Mouse (Mus musculus): ENCODE results near the gene Hcn3.

Gene Hcn3

DNA sequence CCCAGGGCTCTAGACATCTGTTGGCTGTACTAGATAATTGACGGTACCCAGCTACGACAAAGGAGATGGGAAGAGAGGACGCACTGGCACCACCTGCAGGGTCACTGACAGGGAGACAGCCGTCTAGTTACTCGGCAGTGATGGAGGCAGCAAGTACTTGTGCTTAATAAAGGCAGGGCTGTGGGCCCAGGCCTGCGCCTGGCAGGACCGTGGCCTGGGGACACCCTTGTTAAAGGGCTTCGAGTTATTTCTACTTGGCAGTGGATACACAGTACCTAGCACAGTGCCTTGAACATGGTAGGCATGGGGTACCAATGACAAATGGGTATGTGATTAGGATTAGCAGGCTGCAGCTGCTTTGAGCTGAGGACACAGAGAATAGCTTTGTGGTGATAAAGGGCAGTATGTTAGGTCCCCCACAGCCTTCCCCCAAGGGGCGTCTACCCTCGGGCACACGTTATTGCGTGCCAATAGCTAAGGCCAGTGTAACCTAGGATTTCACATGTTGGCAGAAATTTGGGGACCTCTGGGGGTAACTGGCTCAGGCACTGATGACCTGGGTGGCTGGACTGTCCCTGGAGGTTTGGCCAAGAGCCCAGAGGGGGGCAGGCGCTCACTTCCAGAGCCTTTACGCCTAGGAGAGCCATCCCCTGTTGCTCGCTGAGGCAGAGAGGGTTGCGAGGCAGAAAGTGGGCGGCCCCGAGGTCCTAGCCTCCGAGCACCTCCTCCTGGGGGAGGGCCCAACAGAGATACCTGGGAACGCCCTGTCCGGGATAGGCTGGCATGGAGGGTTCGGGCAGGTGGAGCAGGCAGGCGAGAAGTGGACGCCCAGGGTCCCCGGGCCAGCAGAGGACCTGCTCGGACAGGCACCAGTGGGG lies 12.7 kb downstream of the Hcn3 start:
- no peak for DNase-seq (ENCODE audit: low spot score)

DNA sequence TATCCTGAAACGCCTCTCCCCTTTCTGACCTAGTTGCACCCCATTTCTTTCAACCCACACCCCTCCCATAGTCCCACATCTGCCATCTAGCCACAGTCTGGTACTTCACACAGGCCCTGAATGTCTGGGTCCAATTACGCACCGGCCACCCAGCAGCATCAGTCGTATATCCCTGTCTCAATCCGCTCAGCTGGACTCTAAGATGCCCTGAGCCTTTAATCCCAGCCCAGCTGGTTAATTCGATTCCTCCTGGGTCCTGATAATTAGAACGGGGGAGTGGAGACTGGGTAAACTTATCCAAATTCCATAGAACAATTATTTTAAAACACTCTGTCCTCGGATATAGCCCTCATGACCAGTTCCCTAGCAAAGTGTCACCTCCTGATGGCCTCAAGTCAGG lies 14.4 kb downstream of the Hcn3 start:
- no peak for DNase-seq (ENCODE audit: low spot score)

DNA sequence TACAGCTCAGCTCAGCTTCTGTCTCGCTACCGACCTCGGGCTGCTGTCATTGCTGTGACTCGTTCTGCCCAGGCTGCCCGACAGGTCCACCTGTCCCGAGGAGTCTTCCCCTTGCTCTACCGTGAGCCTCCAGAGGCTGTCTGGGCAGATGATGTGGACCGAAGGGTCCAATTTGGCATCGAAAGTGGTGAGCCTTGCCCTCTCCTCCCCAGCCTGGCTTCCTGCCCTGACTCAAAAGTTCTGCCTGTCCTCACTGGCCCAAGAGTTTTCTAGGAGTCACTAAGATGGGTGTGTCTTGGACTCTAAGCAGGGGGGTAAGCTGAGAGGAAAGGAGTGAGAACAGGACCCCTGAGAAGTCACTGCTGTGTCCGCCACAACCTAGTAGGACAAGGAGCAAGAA lies 15.2 kb downstream of the Hcn3 start:
- DNase-seq (ENCODE audit: low spot score): no peak

DNA sequence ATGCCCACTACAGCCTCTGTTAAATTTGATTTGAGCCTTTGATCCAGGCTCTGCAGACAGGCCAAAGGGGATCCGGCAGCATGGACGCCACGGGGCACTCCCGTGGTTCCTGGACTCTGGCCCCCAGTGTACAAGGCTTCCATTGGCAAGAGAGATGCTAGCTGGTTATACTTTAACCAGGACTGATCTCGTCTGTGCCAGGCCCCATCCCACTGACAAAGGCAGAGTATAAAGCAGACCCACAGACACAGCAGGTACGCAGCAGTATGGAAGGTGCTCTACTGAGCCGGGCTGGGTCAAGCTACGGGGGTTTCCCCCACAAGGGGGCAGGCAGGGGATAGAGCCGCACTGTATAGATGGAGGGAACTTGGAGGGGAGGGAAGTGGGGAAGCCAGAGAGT lies 23.6 kb downstream of the Hcn3 start:
- no peak for DNase-seq (ENCODE audit: low spot score)

DNA sequence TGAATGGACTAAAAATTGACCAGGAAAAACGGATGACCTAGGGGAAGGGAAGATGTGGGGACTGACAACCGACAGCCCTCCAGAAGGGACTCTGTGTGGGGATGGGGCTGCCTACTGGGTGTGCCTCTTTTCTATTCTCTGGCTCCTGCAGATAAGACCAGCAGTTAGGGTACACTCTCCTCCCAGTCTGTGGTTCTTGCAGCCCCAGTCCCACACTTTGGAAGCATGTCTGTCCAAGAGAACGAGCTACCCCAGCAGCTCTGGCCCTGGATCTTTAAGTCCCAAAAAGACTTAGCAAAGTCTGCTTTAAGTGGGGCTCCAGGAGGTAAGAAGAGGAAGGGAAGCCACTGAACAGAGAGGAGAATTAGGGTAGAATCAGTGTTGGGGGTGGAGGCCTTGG lies 24.0 kb downstream of the Hcn3 start, which contains the start of gene Pklr:
TSS of gene Pklr (plus strand) at position 185 of the 400 bp plus-strand sequence.
- no peak for DNase-seq (ENCODE audit: low spot score)

DNA sequence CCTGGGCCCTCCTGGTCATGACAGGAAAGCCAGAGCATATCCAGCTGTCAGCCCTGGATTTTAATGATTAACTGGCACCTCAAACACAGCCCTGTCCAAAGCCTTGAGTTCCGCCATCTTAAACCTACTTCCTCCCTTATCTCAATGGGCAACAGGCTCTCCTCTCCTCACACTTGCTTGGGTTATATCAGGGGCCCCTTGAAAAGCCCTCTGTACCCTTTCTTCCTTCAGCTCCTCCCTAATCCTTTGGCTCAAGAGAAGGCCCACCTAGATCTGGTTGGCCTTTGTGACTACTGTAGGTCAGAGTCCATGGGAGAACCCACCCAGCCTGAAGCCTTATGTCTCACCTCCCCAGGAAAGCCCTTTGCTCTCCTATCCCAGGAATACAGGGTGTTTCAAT lies 26.2 kb downstream of the Hcn3 start:
- DNase-seq (ENCODE audit: low spot score): no peak

DNA sequence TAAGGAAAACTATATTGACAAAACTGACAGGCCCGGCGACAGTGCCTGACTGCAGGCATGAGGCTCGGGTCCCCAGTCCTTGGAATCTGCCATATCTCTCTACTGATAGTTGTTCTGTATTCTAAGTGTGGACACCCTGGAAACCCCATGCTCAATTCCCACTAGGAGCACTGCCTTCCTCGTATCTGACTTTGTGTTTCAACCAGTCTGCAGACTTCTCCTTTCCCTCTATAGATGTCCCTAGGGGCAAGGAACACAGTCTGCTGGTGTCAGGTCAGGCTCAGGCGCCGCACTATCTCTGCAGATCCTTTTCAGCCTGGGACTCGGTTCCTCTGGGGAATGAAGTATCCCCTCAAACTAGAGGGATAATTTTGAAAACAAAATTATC lies 26.9 kb downstream of the Hcn3 start:
- DNase-seq (ENCODE audit: low spot score): no peak

DNA sequence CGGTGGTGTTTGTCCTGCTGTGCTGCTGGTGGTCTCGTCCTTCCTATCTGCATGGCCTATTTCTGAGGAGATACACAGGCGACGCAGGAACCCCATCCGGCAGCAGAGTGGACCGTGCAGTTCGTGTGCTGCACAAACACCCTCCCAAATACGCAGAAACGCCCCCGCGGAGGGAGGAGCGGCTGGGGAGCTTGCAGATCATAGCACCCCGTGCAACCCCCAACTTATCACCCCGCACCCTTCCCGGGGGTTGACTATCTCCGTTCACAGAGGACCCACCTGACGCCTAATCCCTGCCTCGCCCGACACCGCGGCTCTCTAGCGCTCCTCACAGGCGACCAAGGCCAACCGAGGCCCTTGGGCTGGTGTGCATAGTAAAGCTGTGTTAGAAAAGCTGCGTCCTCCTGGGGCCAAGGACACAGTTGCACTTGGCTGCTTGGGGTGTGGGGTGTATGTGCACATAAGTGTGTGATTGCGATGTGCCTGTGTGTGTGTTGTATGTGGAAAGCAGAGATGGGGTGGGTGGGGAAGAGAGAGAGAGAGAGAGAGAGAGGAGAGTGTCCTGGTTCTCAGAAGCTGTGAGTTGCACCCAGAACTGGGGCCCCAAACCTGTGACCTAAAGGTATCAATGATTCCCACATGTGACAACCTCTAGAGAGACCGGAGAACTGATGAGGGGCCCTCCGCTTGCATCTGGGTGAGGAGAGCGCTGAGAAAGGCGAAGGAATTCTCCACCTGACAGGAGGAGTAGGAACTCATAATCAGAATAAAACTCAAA lies 27.5 kb downstream of the Hcn3 start:
- DNase-seq (ENCODE audit: low spot score): no peak

DNA sequence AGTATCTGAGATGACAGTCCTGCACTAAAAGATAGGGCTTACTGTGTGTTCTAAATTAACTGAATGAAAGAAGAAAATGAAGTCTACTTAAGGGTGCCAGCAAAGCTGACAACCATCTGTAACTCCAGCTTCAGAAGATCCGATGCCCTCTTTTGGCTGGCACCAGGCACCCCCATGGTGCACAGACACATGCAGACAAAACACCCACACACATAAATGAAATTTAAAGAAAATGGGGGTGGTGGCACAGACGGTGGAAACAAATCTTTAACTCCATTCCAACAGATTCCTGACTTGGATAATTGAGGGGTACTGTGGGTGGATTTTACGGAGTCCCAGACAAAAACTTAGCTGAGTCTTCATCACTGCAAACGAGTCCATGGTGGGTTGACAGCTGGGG lies 28.2 kb downstream of the Hcn3 start:
- DNase-seq (ENCODE audit: low spot score): no peak

DNA sequence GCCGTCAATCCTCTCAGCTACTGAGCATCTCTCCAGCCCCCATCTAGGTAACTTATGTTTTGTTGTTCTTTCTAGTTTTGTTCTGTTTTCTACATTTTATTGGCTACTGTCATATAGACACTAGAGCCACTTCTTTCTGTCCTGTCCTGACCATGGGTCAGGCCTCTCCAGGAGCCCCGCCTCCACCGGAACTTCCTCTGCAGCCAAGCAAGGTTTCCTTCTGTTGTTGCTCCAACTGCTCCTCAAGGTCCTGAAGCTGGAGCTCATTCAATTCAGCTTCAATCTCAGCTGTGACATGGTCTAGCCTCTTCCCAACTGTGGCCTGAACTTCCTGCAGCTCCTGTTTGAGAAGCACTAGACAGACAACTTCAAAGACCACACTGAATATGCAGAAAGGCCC lies 30.1 kb downstream of the Hcn3 start:
- DNase-seq (ENCODE audit: low spot score): no peak

DNA sequence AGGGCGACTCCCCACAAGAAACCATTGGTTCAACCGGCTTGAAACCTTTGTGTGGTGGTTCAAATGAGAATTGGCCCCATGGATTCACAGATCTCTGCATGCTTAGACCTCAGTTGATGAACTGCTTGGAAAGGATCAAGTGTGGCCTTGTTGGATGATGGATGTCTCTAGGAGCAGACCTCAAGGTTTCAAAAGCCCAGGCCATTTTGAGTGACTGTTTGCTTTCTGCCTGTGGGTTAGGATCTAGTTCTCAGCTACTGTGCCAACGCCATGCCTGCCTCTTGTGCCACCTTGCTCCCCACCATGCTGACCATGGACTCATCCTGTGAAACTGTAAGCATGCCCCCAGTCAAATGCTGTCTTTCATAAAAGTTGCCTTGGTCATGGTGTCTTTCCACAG lies 34.0 kb downstream of the Hcn3 start:
- no peak for DNase-seq (ENCODE audit: low spot score)

DNA sequence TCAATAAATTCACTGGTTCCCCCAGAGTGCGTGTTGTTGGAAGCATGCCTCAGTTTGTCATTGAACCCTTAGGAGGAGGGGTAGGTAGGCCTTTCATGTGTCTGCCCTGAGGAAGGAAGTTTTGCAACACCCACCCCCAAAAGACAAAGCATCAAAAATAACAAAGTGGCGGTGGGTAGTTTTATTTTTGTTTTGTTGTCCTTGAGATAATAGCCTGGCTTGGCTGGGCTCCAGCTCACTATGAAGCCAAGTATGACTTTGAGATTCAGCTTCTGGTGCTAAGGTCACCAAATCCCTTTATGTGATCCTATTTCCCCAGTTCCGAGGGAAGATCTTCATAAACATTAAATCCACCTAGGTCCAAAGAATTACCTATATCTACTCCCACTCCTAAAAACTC lies 35.8 kb downstream of the Hcn3 start:
- DNase-seq (ENCODE audit: low spot score): no peak

DNA sequence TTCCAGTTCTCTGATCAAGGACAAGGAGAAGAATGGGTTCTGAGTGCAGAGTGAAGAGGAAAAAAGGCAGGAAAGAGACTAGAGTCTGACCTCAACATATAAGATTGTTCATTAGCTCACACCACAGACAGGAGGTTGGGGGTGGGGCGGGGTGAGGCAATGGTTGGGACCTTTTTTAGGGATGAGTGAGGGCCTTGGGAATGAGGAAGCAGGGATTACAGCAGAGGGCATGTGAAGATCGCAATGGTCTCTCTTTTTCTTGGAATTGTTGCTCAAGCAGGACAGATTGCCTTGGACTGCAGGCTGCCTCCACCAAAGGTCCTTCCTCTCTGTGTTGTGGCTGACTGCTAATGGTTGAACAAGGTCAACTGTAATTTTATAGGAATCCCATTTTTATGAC lies 36.7 kb downstream of the Hcn3 start:
- no peak for DNase-seq (ENCODE audit: low spot score)

DNA sequence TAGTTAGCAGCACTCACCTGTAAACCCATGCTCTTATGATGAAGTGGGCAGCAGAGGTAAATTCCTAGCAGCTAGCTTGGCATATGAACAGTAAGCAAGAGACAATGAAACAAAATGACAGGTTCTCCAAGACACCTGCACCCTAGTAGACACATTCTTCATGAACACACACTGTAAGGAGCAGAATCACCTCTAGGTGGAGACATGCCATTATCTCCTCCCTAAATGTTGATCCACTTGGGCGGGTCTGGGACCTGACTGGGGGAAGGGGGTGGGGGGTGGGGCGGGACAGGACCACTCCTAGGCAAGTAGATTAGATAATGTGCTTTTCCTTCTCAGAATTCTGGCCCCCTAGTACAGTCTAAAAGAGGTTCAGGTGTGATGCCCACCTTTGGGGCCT lies 44.5 kb downstream of the Hcn3 start:
- DNase-seq (ENCODE audit: low spot score): no peak

DNA sequence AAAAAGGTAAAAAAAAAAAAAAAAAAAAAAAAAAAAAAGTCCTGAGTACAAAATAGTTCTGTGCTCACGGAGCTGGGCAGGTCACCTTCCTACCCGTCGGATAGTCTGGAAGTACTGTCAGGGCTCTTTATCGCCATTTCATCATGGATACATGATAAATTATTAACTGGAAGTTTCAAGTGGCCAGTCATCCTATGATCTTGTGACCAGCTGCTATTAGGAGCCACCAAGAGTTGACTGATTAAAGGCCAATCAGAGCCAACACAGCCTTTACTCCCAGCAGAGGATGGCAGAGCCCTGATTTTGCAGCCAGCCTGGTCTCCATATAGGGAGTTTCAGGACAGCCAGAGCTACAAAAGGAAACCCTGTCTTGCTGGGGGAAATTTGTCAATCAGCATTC lies 46.9 kb downstream of the Hcn3 start:
- no peak for DNase-seq (ENCODE audit: low spot score)

DNA sequence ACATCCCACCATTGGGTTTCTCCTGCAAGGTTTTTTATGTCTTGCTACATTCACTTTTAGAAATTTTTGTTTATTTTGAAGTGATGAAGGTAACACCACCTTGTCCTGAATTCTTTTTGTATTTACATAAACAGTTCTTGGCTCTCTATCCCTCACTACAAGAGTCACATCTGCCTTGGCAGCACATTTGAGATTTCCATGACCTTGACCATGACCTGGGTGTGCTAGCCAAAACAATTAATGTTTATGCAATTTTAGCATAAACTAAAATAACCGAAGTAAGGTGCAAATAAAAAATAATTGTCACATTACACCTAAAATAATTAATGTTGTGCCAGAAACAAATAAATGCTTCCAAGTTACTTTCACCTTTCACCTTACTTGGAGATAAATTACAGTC lies 51.9 kb downstream of the Hcn3 start:
- DNase-seq (ENCODE audit: low spot score): no peak

DNA sequence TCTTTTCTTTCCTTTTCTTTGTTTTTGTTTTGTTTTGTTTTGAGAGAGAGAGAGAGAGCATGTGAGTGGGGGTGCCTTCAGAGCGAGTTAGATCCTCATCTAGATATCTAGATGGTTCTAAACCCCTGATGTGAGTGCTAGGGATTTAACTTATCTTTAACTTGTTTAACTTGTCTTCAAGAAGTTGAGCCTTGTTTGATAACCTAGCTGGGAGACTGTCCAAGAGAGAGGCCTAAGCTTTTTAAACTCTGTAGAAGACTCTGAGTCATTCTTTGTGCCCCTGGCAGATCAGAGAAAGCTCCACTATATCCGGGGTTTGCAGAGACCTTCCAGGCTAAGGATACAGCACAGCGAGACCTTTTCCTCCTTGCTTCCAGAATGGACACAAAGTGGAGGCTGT lies 52.5 kb downstream of the Hcn3 start:
- no peak for DNase-seq (ENCODE audit: low spot score)

DNA sequence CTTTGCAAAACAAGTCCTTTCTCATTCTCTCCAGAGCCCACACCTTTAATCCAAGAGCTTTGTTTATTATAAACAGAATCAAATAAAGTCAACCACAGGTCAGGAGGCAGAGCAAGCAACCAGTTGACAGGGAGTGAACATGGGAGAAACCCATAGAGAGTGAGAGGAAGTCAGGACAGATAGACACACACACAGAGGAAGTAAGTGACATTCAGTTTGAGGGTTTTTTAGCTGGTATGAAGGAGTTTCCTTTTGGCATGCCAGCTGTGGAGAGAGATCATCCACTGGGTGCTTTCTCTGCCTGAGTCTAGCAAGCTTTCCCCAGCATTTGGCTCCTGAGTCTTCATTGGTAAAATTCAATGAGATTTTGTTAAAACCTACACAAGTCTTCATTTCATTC lies 53.1 kb downstream of the Hcn3 start:
- DNase-seq (ENCODE audit: low spot score): no peak

DNA sequence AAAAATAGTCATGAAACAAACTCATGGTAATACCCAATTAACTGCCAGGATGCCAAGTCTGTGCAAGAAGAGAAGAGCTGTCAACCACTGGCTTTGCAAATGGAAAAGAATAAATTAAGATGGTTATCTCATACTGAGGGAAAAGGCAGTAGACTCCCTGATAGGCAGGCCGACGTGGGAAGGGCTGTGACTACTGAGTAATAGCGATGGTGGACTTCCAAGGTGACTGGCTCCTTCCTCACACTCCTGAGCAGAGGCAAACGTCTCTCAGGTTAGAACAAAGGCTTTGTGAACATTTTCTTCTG lies 56.8 kb downstream of the Hcn3 start:
- no peak for DNase-seq (ENCODE audit: low spot score)

DNA sequence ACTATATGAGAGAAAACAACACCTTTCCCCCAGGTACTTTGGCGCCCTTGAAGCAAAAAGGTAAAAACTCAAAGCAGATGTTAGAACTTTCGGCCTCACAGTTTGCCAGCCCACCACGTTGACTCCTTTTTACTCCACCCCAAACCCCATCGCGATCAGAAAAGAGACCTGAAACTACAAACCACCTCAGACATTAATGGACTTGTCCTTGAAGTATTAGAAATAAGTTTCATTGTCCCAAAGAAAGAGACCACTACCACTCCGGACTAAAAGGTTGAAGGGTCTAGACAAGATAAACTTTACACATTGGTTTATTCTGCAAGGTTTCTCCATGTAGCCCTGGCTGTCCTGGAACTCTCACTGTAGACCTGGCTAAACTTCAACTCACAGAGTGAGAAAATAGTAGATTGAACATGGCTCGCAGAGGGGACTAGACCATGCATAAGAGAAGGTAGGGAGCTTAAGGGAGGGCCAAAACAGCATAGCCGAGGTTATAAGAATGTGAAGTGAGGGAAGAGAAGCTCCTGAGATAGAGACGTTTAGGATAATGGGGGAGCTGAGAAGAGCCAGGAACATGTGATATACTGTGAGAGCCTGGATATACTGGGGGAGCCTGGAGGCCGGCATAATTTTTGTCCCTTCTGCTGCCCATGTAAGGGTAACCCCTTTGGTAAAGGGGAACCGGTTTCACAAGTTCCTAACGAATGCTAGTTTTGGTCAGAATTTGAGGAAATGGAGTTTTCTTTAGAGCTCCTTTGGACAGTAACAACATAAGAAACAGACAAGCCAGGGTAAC lies 57.3 kb downstream of the Hcn3 start:
- DNase-seq (ENCODE audit: low spot score): no peak

DNA sequence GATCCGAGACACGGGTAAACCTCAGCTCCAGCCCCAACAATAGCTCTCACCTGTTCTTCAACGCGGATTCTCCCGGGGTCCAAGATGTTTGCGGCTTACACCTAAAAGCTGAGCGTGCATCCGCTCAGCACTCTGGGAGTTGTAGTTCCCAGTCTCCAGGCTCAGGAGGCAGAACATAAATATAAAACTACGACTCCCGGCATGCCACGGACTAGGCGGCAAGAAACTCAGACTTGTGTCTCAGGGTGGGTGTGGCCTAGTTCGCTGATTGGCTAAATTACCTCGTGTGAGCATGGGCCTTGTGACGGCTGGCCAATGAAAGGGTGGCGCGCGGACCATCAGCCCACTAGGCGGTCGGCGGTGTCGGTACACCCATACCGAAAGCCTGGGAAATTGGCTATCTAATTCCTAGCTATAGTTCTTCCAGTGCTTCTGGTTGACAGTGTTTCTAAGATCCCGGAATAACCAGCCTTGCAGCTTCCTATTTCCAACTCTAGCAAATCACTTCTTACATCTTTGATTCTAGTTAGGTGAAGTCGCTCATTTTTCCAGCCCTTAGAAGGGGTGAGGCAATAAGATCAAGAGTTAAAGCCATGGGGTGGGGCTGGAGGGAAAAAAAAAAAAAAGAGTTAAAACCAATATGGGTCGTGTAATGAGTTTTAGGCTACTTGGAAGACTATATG lies 58.0 kb downstream of the Hcn3 start, which contains the start of gene Fdps:
TSS of gene Fdps (minus strand) at position 148 of the 683 bp plus-strand sequence.
- peak; percentile 65 for DNase-seq (ENCODE audit: low spot score)

DNA sequence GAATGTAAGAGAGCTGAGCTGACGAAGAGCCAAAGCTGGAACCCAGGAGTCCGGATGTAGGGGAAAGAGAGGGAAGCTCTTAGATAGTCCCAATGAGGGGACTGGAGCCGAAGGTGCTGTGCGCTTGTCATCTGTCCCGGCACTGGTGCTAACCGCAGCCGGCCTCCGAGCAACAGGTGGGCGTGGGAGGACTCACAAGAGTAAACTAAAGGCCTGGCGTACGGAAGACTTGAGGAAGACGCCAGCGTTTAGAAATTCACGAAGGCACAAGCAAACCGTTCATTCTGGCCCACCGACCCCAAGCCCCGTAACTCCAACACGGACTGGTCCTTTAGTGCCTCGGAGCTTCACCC lies 58.6 kb downstream of the Hcn3 start:
- no peak for DNase-seq (ENCODE audit: low spot score)
